Mouse (Mus musculus): ENCODE data around the gene Arid1b.

DNA sequence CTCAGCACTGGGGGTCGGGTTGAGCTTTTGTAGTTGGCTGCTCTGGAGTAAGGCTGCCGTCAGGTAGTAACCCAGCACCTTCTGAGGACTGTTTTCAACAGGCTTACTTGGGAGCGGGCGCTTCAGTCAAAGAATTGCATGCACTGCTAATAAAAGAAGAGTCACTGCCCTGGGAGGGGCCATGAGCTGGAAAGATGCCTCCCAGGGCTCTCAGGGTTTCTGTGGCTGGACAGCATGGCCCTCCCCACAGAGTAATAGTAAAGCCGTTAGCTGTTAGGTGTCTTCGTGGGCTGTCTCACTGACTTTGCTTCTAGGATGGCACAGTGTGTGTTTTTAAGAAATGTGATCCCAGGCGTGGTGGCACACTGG is 138.8 kb downstream of the Arid1b start:
- TF ChIP-seq CTCF (IDR thresholded peaks at IDR 0.05; ENCODE audit: borderline replicate concordance, control insufficient read depth, extremely low read depth, insufficient read depth, low read length, poor library complexity) (no peak), POLR2A (IDR thresholded peaks at IDR 0.05; ENCODE audit: control insufficient read depth, extremely low read depth, insufficient read depth, low read length, poor library complexity) (no peak)
